Mouse (Mus musculus): ENCODE measurements at regions not wholly inside any gene's neighbourhood (a gene's known extent, or its start where the extent isn't known, plus 50 kb on each side); places are given as distances from the start of the nearest gene placed in this dataset.

DNA sequence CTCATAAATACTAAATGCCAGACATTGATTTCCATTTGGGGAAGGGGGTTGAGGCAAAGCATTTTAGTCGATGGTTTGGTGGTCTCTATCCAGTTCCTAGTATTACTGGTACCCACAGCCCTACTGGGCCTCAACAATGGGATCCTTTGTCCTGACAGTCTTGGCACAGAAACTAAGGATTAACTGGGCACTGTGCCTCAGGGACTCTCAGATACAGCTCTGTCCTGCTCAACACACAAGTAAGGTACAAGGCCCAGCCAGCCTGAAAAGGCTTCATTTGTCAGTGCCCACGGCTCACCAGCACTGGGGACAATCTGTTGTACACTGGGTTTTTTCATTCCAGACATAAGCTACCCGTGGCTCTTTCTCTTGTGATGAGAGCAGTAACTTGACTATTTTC lies 686.0 kb downstream of the Nedd1 start:
- TF ChIP-seq E2F4 (IDR thresholded peaks at IDR 0.05; ENCODE audit: insufficient read depth) = no peak
- TF ChIP-seq POLR2A (IDR thresholded peaks at IDR 0.05; ENCODE audit: insufficient read length, low read depth) = no peak
- no peak for TF ChIP-seq MAX (IDR thresholded peaks at IDR 0.05; ENCODE audit: low read depth)
- TF ChIP-seq POLR2AphosphoS2 (IDR thresholded peaks at IDR 0.05; ENCODE audit: insufficient read length, low read depth) = no peak
- TF ChIP-seq TCF3 (IDR thresholded peaks at IDR 0.05; ENCODE audit: insufficient read length, low read depth) = no peak
- TF ChIP-seq USF1 (IDR thresholded peaks at IDR 0.05; ENCODE audit: low read depth) = no peak
- TF ChIP-seq MYOD1 (IDR thresholded peaks at IDR 0.05; ENCODE audit: control insufficient read depth in 1 of 3, insufficient read length in 2 of 3, low read depth in 2 of 3) = no peak

Data from myocyte (in vitro differentiated cells).